Mouse (Mus musculus) hindbrain, embryonic 16.5 days (tissue): ENCODE measurements around the gene Zbtb16. TPM values are rescaled to one million over a fixed set of nuclear protein-coding genes. Genes with fewer than 3 reads are reported as not detected.

Experiments
- ATAC-seq: fragments of 200-750 bp; cut with Nextera tagmentation; 2 replicates; pipeline ENCODE4 v1.8.0; 2017; ENCODE audit warnings: moderate TSS enrichment, moderate library complexity
- H3K27ac ChIP-seq: fragments of 300-500 bp; sonication (generic); 2 replicates; pipeline ENCODE4 v1.5.1; 2014; ENCODE audit warnings: low read depth, mild to moderate bottlenecking, control low read depth, low read length, moderate library complexity
- H3K27me3 ChIP-seq: fragments of 300-500 bp; sonication (generic); replicated peaks from 2 replicates; pipeline ENCODE4 v1.6.1; 2014; ENCODE audit warnings: low read length; ENCODE audit not compliant: control insufficient read depth, insufficient read depth
- H3K36me3 ChIP-seq: fragments of 300-500 bp; sonication (generic); 2 replicates; pipeline ENCODE4 v1.6.1; 2014; ENCODE audit warnings: mild to moderate bottlenecking, low read length, moderate library complexity, mixed read lengths; ENCODE audit not compliant: control insufficient read depth, insufficient read depth
- H3K4me1 ChIP-seq: fragments of 300-500 bp; sonication (generic); 2 replicates; pipeline ENCODE4 v1.6.1; 2014; ENCODE audit warnings: low read depth, low read length; ENCODE audit not compliant: control insufficient read depth, insufficient read depth
- H3K4me2 ChIP-seq: fragments of 300-500 bp; sonication (generic); 2 replicates; pipeline ENCODE4 v1.6.1; 2014; ENCODE audit warnings: mild to moderate bottlenecking, low read length, control low read depth, moderate library complexity
- H3K4me3 ChIP-seq: fragments of 300-500 bp; sonication (generic); 2 replicates; pipeline ENCODE4 v1.5.1; 2014; ENCODE audit warnings: mild to moderate bottlenecking, low read length, control low read depth, moderate library complexity
- H3K9ac ChIP-seq: fragments of 300-500 bp; sonication (generic); 2 replicates; pipeline ENCODE4 v1.6.1; 2014; ENCODE audit warnings: low read depth, mild to moderate bottlenecking, control low read depth, low read length, moderate library complexity
- H3K9me3 ChIP-seq: fragments of 300-500 bp; sonication (generic); 2 replicates; pipeline ENCODE4 v1.6.1; 2014; ENCODE audit warnings: mild to moderate bottlenecking, low read length, moderate library complexity; ENCODE audit not compliant: control insufficient read depth
- WGBS: fragments of 180-500 bp; shearing (Covaris S2); extraction: QIAGEN DNeasy Blood & Tissue Kit; methylation state at CpG from one replicate; pipeline ENCODE4 v1.1.7; 2014; 5-methylcytosine and 5-hydroxymethylcytosine counted together
- polyA plus RNA-seq: library from polyadenylated mRNA; unstranded; fragments of >200 nt; fragmentation: Nextera tagmentation; extraction: Ambion mirVana; gene quantifications from 2 replicates; pipeline ENCODE4 v1.2.1, GENCODE M21; 2015

Gene Zbtb16
- polyA plus RNA-seq, 1 experiment from 2014 or later, result 8.4 TPM

- no peak overlapping the region for H3K4me2 ChIP-seq
- H3K4me1 ChIP-seq, result peaks cover 8% of the 10 kb centered on the region; the same call in 1 of the 2 replicates
- no peaks in the 10 kb centered on the region for H3K36me3 ChIP-seq
- H3K27ac ChIP-seq, result no peak overlapping the region
- H3K9ac ChIP-seq, result no peak overlapping the region
- no peaks in the 10 kb centered on the region for H3K27me3 ChIP-seq
- H3K4me3 ChIP-seq, result no peak overlapping the region
- 81% methylated on average over 6 of the region's 6 CpGs for WGBS
- ATAC-seq, result no peak
- H3K9me3 ChIP-seq, result no peaks in the 10 kb centered on the region
Measured at GRCm38 (mm10) chr9:48798044-48798443, 38.0 kb downstream of the Zbtb16 start.

- H3K27ac ChIP-seq, result no peak overlapping the region
- H3K36me3 ChIP-seq, result no peaks in the 10 kb centered on the region
- H3K27me3 ChIP-seq, result no peaks in the 10 kb centered on the region
- no peak overlapping the region for H3K9ac ChIP-seq
- H3K4me3 ChIP-seq, result no peak overlapping the region
- peaks cover 8% of the 10 kb centered on the region; the same call in 1 of the 2 replicates for H3K4me1 ChIP-seq
- no peaks in the 10 kb centered on the region for H3K9me3 ChIP-seq
- H3K4me2 ChIP-seq, result peak overlapping the region; percentile 3; the same call in 1 of the 2 replicates
- ATAC-seq, result 0 out of 2 replicates have a peak, but pooled peaks have one; percentile 37
- 39% methylated on average over 11 of the region's 11 CpGs for WGBS
Measured at GRCm38 (mm10) chr9:48796267-48796822, 39.7 kb downstream of the Zbtb16 start.

- H3K4me2 ChIP-seq, result no peak overlapping the region
Measured at GRCm38 (mm10) chr9:48795740-48796139, 40.3 kb downstream of the Zbtb16 start.

GRCm38 (mm10) chr9:48795095-48795494 lies 40.9 kb downstream of the Zbtb16 start:
- no peak overlapping the region for H3K9ac ChIP-seq
- H3K4me3 ChIP-seq, result no peak overlapping the region
- H3K4me2 ChIP-seq, result no peak overlapping the region
- 35% methylated on average over 8 of the region's 8 CpGs for WGBS
- H3K4me1 ChIP-seq, result peaks cover 8% of the 10 kb centered on the region; the same call in 1 of the 2 replicates
- no peak for ATAC-seq
- H3K27me3 ChIP-seq, result no peaks in the 10 kb centered on the region
- H3K36me3 ChIP-seq, result no peaks in the 10 kb centered on the region
- H3K27ac ChIP-seq, result no peak overlapping the region
- H3K9me3 ChIP-seq, result no peaks in the 10 kb centered on the region

More at GRCm38 (mm10) chr9:48795740-48796139, 40.3 kb downstream of the Zbtb16 start:
- H3K4me3 ChIP-seq, result no peak overlapping the region
- ATAC-seq, result no peak
- H3K9ac ChIP-seq, result no peak overlapping the region
- no peaks in the 10 kb centered on the region for H3K9me3 ChIP-seq
- peaks cover 8% of the 10 kb centered on the region; the same call in 1 of the 2 replicates for H3K4me1 ChIP-seq
- no peak overlapping the region; the same call in 1 of the 2 replicates for H3K27ac ChIP-seq
- no peaks in the 10 kb centered on the region for H3K27me3 ChIP-seq
- WGBS, result 49% methylated on average over 10 of the region's 10 CpGs
- no peaks in the 10 kb centered on the region for H3K36me3 ChIP-seq

GRCm38 (mm10) chr9:48794463-48794862 lies 41.6 kb downstream of the Zbtb16 start:
- no peaks in the 10 kb centered on the region for H3K36me3 ChIP-seq
- H3K9ac ChIP-seq, result no peak overlapping the region
- no peak overlapping the region for H3K4me3 ChIP-seq
- no peak for ATAC-seq
- H3K4me1 ChIP-seq, result peaks cover 8% of the 10 kb centered on the region; the same call in 1 of the 2 replicates
- no peak overlapping the region for H3K4me2 ChIP-seq
- WGBS, result 82% methylated on average over 2 of the region's 2 CpGs
- no peaks in the 10 kb centered on the region for H3K9me3 ChIP-seq
- H3K27ac ChIP-seq, result no peak overlapping the region
- no peaks in the 10 kb centered on the region for H3K27me3 ChIP-seq

- Histone ChIP-seq H3K27me3 (no peaks in the 10 kb centered on the region), H3K36me3 (no peaks in the 10 kb centered on the region), H3K27ac (no peak overlapping the region), H3K4me1 (peaks cover 8% of the 10 kb centered on the region; the same call in 1 of the 2 replicates), H3K9ac (no peak overlapping the region), H3K4me2 (no peak overlapping the region), H3K4me3 (no peak overlapping the region), H3K9me3 (no peaks in the 10 kb centered on the region)
- WGBS, result 52% methylated on average over 4 of the region's 4 CpGs
- no peak for ATAC-seq
Measured at GRCm38 (mm10) chr9:48793638-48794188, 42.3 kb downstream of the Zbtb16 start.

- Histone ChIP-seq H3K4me1 (no peaks in the 10 kb centered on the region; the same call in 1 of the 2 replicates), H3K4me3 (no peak overlapping the region), H3K9ac (no peak overlapping the region), H3K27ac (no peak overlapping the region), H3K9me3 (no peaks in the 10 kb centered on the region), H3K4me2 (no peak overlapping the region), H3K36me3 (no peaks in the 10 kb centered on the region), H3K27me3 (no peaks in the 10 kb centered on the region)
- 81% methylated on average over 10 of the region's 10 CpGs for WGBS
- no peak for ATAC-seq
Measured at GRCm38 (mm10) chr9:48790575-48790974, 45.4 kb downstream of the Zbtb16 start.

GRCm38 (mm10) chr9:48787906-48788410 lies 48.1 kb downstream of the Zbtb16 start:
- Histone ChIP-seq H3K4me3 (no peak overlapping the region), H3K4me2 (no peak overlapping the region), H3K4me1 (no peaks in the 10 kb centered on the region; the same call in 1 of the 2 replicates), H3K27me3 (no peaks in the 10 kb centered on the region), H3K9me3 (no peaks in the 10 kb centered on the region), H3K27ac (no peak overlapping the region), H3K9ac (no peak overlapping the region), H3K36me3 (no peaks in the 10 kb centered on the region)
- ATAC-seq, result no peak
- WGBS, result 74% methylated on average over 9 of the region's 9 CpGs

- Histone ChIP-seq H3K4me2 (no peak overlapping the region), H3K27me3 (no peaks in the 10 kb centered on the region), H3K9ac (no peak overlapping the region), H3K27ac (no peak overlapping the region), H3K36me3 (no peaks in the 10 kb centered on the region), H3K9me3 (no peaks in the 10 kb centered on the region), H3K4me3 (no peak overlapping the region), H3K4me1 (no peaks in the 10 kb centered on the region; the same call in 1 of the 2 replicates)
- WGBS, result 55% methylated on average over 1 of the region's 1 CpGs
- ATAC-seq, result no peak
Measured at GRCm38 (mm10) chr9:48787321-48787720, 48.7 kb downstream of the Zbtb16 start.
